Mouse (Mus musculus): ENCODE data around the gene Fgfr2. TPM values are rescaled to one million over a fixed set of nuclear protein-coding genes. Genes with fewer than 3 reads are reported as not detected.

Fgfr2 gene
- polyA plus RNA-seq, 1 experiment: 3.0 TPM

GRCm38 (mm10) chr7:130309180-130309579 is 2814.0 kb downstream of the Fgfr2 start:
- Histone ChIP-seq H3K36me3 (ENCODE audit: control insufficient read depth, insufficient read depth, low read length) (no peaks in the 10 kb centered on the region), H3K4me3 (ENCODE audit: control insufficient read depth, low read depth, low read length) (peak overlapping the region; percentile 62; the same call in 1 of the 2 replicates)

DNA sequence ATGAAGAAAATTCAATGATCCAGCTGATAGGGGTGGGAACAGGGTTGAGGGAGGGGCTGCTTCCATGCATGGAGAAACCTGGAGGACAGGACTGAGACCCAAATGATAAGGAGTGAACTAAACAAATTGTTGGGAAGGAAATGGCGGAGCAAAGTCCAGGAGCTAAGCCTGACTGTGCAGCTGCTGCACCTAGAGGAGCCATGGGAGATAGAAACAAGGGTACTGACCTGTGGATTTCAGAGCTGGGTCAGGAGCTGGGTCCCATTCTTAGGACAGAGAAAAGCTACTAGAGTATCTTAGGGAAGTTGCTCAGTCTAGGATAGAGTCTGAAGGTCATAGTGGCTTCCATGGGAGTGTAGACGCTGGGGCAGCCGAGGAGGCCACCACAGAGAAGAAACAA is 2816.1 kb downstream of the Fgfr2 start:
- Histone ChIP-seq H3K27me3 (ENCODE audit: control insufficient read depth, insufficient read depth, low read length) (no peaks in the 10 kb centered on the region), H3K27ac (ENCODE audit: control insufficient read depth, insufficient read depth, low read depth, low read length) (no peak overlapping the region), H3K4me3 (ENCODE audit: control insufficient read depth, low read depth, low read length) (peak overlapping the region; percentile 28), H3K36me3 (ENCODE audit: control insufficient read depth, insufficient read depth, low read length) (no peaks in the 10 kb centered on the region), H3K4me1 (ENCODE audit: control insufficient read depth, insufficient read depth, low read length) (no peaks in the 10 kb centered on the region)
- TF ChIP-seq POLR2A (IDR thresholded peaks at IDR 0.05; ENCODE audit: control insufficient read depth, low read depth, low read length) (no peak), CTCF (IDR thresholded peaks at IDR 0.05; ENCODE audit: control insufficient read depth, insufficient read depth, insufficient replicate concordance, low read depth, low read length) (no peak)

More at GRCm38 (mm10) chr7:130309180-130309579, 2814.0 kb downstream of the Fgfr2 start:
- no peak overlapping the region for H3K27ac ChIP-seq (ENCODE audit: control insufficient read depth, insufficient read depth, low read depth, low read length)
- H3K4me1 ChIP-seq (ENCODE audit: control insufficient read depth, insufficient read depth, low read length): no peaks in the 10 kb centered on the region
- no peak for TF ChIP-seq POLR2A (IDR thresholded peaks at IDR 0.05; ENCODE audit: control insufficient read depth, low read depth, low read length)
- TF ChIP-seq CTCF (IDR thresholded peaks at IDR 0.05; ENCODE audit: control insufficient read depth, insufficient read depth, insufficient replicate concordance, low read depth, low read length): no peak
- no peaks in the 10 kb centered on the region for H3K27me3 ChIP-seq (ENCODE audit: control insufficient read depth, insufficient read depth, low read length)

- H3K27ac ChIP-seq (ENCODE audit: control insufficient read depth, insufficient read depth, low read depth, low read length): no peak overlapping the region
- no peak overlapping the region for H3K4me3 ChIP-seq (ENCODE audit: control insufficient read depth, low read depth, low read length)
- no peaks in the 10 kb centered on the region for H3K36me3 ChIP-seq (ENCODE audit: control insufficient read depth, insufficient read depth, low read length)
- no peaks in the 10 kb centered on the region for H3K4me1 ChIP-seq (ENCODE audit: control insufficient read depth, insufficient read depth, low read length)
- TF ChIP-seq POLR2A (IDR thresholded peaks at IDR 0.05; ENCODE audit: control insufficient read depth, low read depth, low read length) (no peak), CTCF (IDR thresholded peaks at IDR 0.05; ENCODE audit: control insufficient read depth, insufficient read depth, insufficient replicate concordance, low read depth, low read length) (no peak)
- no peaks in the 10 kb centered on the region for H3K27me3 ChIP-seq (ENCODE audit: control insufficient read depth, insufficient read depth, low read length)
Observed at GRCm38 (mm10) chr7:130304642-130305041, 2818.5 kb downstream of the Fgfr2 start.

DNA sequence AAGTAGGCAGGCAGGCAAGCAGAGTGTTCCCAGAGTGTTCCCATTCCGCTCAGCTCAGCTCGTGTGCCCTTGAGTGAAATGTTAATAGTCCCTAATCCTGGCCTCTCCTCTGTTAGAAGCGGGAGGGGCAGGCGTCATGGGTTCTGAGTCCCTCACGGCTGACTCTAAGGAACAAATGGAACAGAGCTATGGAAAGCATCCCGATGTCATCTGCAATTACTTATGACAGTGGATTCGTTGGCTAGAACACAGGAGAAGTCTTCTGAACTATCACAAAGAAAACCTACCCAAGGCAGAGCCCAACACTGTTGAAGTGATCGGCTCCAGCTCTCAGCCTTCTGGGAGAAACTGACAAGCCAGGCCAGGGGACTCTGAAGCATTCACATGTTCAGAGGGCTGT is 2819.7 kb downstream of the Fgfr2 start:
- TF ChIP-seq CTCF (IDR thresholded peaks at IDR 0.05; ENCODE audit: control insufficient read depth, insufficient read depth, insufficient replicate concordance, low read depth, low read length) (no peak), POLR2A (IDR thresholded peaks at IDR 0.05; ENCODE audit: control insufficient read depth, low read depth, low read length) (no peak)

DNA sequence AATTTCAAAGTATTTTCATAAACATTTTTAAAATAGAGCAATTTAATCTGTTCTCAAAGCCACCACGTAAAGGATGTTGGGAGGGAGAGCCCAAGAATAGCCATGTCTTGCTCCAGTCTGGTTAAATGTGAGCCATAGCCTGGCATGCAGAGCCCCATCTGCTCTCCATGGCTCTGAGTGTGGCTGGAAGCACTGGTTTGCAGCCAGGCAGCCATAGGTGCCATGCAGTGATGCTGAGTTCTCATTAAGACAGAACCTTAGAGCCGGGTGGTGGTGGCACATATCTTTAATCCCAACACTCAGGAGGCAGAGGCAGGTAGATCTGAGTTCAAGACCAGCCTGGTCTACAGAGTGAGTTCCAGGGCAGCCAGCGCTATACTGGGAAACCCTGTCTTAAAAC is 2822.5 kb downstream of the Fgfr2 start:
- TF ChIP-seq POLR2A (IDR thresholded peaks at IDR 0.05; ENCODE audit: control insufficient read depth, low read depth, low read length) (no peak), CTCF (IDR thresholded peaks at IDR 0.05; ENCODE audit: control insufficient read depth, insufficient read depth, insufficient replicate concordance, low read depth, low read length) (no peak)
- no peaks in the 10 kb centered on the region for H3K27me3 ChIP-seq (ENCODE audit: control insufficient read depth, insufficient read depth, low read length)
- no peak overlapping the region for H3K4me3 ChIP-seq (ENCODE audit: control insufficient read depth, low read depth, low read length)
- no peak overlapping the region for H3K27ac ChIP-seq (ENCODE audit: control insufficient read depth, insufficient read depth, low read depth, low read length)
- no peaks in the 10 kb centered on the region for H3K36me3 ChIP-seq (ENCODE audit: control insufficient read depth, insufficient read depth, low read length)
- H3K4me1 ChIP-seq (ENCODE audit: control insufficient read depth, insufficient read depth, low read length): no peaks in the 10 kb centered on the region

More for the DNA sequence above, 2819.7 kb downstream of the Fgfr2 start:
- Histone ChIP-seq H3K27me3 (ENCODE audit: control insufficient read depth, insufficient read depth, low read length) (no peaks in the 10 kb centered on the region), H3K36me3 (ENCODE audit: control insufficient read depth, insufficient read depth, low read length) (no peaks in the 10 kb centered on the region), H3K4me3 (ENCODE audit: control insufficient read depth, low read depth, low read length) (no peak overlapping the region), H3K4me1 (ENCODE audit: control insufficient read depth, insufficient read depth, low read length) (no peaks in the 10 kb centered on the region), H3K27ac (ENCODE audit: control insufficient read depth, insufficient read depth, low read depth, low read length) (no peak overlapping the region)

- no peak overlapping the region for H3K4me3 ChIP-seq (ENCODE audit: control insufficient read depth, low read depth, low read length)
- TF ChIP-seq CTCF (IDR thresholded peaks at IDR 0.05; ENCODE audit: control insufficient read depth, insufficient read depth, insufficient replicate concordance, low read depth, low read length) (no peak), POLR2A (IDR thresholded peaks at IDR 0.05; ENCODE audit: control insufficient read depth, low read depth, low read length) (no peak)
- H3K27ac ChIP-seq (ENCODE audit: control insufficient read depth, insufficient read depth, low read depth, low read length): no peak overlapping the region
- H3K36me3 ChIP-seq (ENCODE audit: control insufficient read depth, insufficient read depth, low read length): no peaks in the 10 kb centered on the region
- no peaks in the 10 kb centered on the region for H3K27me3 ChIP-seq (ENCODE audit: control insufficient read depth, insufficient read depth, low read length)
- no peaks in the 10 kb centered on the region for H3K4me1 ChIP-seq (ENCODE audit: control insufficient read depth, insufficient read depth, low read length)
Observed at GRCm38 (mm10) chr7:130298926-130299594, 2824.1 kb downstream of the Fgfr2 start.

- Histone ChIP-seq H3K27me3 (ENCODE audit: control insufficient read depth, insufficient read depth, low read length) (no peaks in the 10 kb centered on the region), H3K36me3 (ENCODE audit: control insufficient read depth, insufficient read depth, low read length) (no peaks in the 10 kb centered on the region), H3K4me3 (ENCODE audit: control insufficient read depth, low read depth, low read length) (no peak overlapping the region), H3K4me1 (ENCODE audit: control insufficient read depth, insufficient read depth, low read length) (peaks cover 6% of the 10 kb centered on the region), H3K27ac (ENCODE audit: control insufficient read depth, insufficient read depth, low read depth, low read length) (no peak overlapping the region)
- TF ChIP-seq POLR2A (IDR thresholded peaks at IDR 0.05; ENCODE audit: control insufficient read depth, low read depth, low read length): no peak
Observed at GRCm38 (mm10) chr7:130291179-130291578, 2832.0 kb downstream of the Fgfr2 start.
